Mouse (Mus musculus): Measurements from ENCODE around the gene Ccer2. TPM values are rescaled to one million over a fixed set of nuclear protein-coding genes. Genes with fewer than 3 reads are reported as not detected.

The Ccer2 gene
- total RNA-seq (2014; rRNA removed; ENCODE audit: low replicate concordance) = not detected in 2 replicates
- polyA plus RNA-seq (2015; fragmentation: Nextera tagmentation; extraction: Ambion mirVana) = not detected in 2 replicates

- H3K4me1 ChIP-seq (ENCODE audit: control insufficient read depth, insufficient read depth) = no peaks in the 10 kb centered on the region
- H3K27ac ChIP-seq (ENCODE audit: low read depth) = no peak within 1 kb of the TSS
- H3K36me3 ChIP-seq (replicated peaks; ENCODE audit: control insufficient read depth, insufficient read depth, low read length) = peaks cover 30% of the 10 kb centered on the region
- H3K4me3 ChIP-seq (ENCODE audit: low read depth, low read length) = no peak within 1 kb of the TSS
- no peaks in the 10 kb centered on the region for H3K9me3 ChIP-seq (replicated peaks; ENCODE audit: control insufficient read depth, low read length)
- DNase-seq (ENCODE audit: low spot score) = no peak
- H3K9ac ChIP-seq (replicated peaks; ENCODE audit: low read depth, low read length) = no peak within 1 kb of the TSS
- TF ChIP-seq EP300 (IDR thresholded peaks at IDR 0.05; ENCODE audit: low read depth) (no peak), CTCF (IDR thresholded peaks at IDR 0.05; ENCODE audit: low read depth) (no peak)
- no peak for ATAC-seq (ENCODE audit: insufficient read depth, low read depth)
- 4% methylated on average over 17 of the region's 17 CpGs for WGBS
- H3K27me3 ChIP-seq (ENCODE audit: control insufficient read depth, insufficient read depth, low read length) = peaks cover 20% of the 10 kb centered on the region
- no peak within 1 kb of the TSS for H3K4me2 ChIP-seq (ENCODE audit: low read depth, low read length)
Measured at GRCm38 (mm10) chr7:28756079-28756478, at the start of gene Ccer2. TSS of gene Ccer2 (plus strand) at chr7:28756174.

GRCm38 (mm10) chr7:28709454-28709853, 46.5 kb upstream of the Ccer2 start:
- H3K4me2 ChIP-seq (ENCODE audit: low read depth, low read length) = no peak overlapping the region
- DNase-seq (ENCODE audit: low spot score) (no peak), ATAC-seq (ENCODE audit: insufficient read depth, low read depth) (no peak)
- no peak overlapping the region for H3K4me3 ChIP-seq (ENCODE audit: low read depth, low read length)
- no peaks in the 10 kb centered on the region for H3K4me1 ChIP-seq (ENCODE audit: control insufficient read depth, insufficient read depth)
- no peaks in the 10 kb centered on the region for H3K36me3 ChIP-seq (replicated peaks; ENCODE audit: control insufficient read depth, insufficient read depth, low read length)
- H3K9ac ChIP-seq (replicated peaks; ENCODE audit: low read depth, low read length) = no peak overlapping the region
- H3K9me3 ChIP-seq (replicated peaks; ENCODE audit: control insufficient read depth, low read length) = no peaks in the 10 kb centered on the region
- H3K27ac ChIP-seq (ENCODE audit: low read depth) = no peak overlapping the region
- H3K27me3 ChIP-seq (ENCODE audit: control insufficient read depth, insufficient read depth, low read length) = no peaks in the 10 kb centered on the region
- no peak for TF ChIP-seq CTCF (IDR thresholded peaks at IDR 0.05; ENCODE audit: low read depth)
- no peak for TF ChIP-seq EP300 (IDR thresholded peaks at IDR 0.05; ENCODE audit: low read depth)

GRCm38 (mm10) chr7:28710962-28711361, 45.0 kb upstream of the Ccer2 start:
- ATAC-seq (ENCODE audit: insufficient read depth, low read depth) = no peak
- TF ChIP-seq EP300 (IDR thresholded peaks at IDR 0.05; ENCODE audit: low read depth) (no peak), CTCF (IDR thresholded peaks at IDR 0.05; ENCODE audit: low read depth) (0 out of 2 replicates have a peak, but pooled peaks have one; percentile 1)
- no peak for DNase-seq (ENCODE audit: low spot score)
- H3K9ac ChIP-seq (replicated peaks; ENCODE audit: low read depth, low read length) = no peak overlapping the region
- 65% methylated on average over 3 of the region's 3 CpGs for WGBS
- no peaks in the 10 kb centered on the region for H3K27me3 ChIP-seq (ENCODE audit: control insufficient read depth, insufficient read depth, low read length)
- H3K36me3 ChIP-seq (replicated peaks; ENCODE audit: control insufficient read depth, insufficient read depth, low read length) = no peaks in the 10 kb centered on the region
- H3K4me1 ChIP-seq (ENCODE audit: control insufficient read depth, insufficient read depth) = no peaks in the 10 kb centered on the region
- H3K4me2 ChIP-seq (ENCODE audit: low read depth, low read length) = no peak overlapping the region
- H3K27ac ChIP-seq (ENCODE audit: low read depth) = no peak overlapping the region
- H3K9me3 ChIP-seq (replicated peaks; ENCODE audit: control insufficient read depth, low read length) = no peaks in the 10 kb centered on the region
- no peak overlapping the region for H3K4me3 ChIP-seq (ENCODE audit: low read depth, low read length)

- Histone ChIP-seq H3K4me1 (ENCODE audit: control insufficient read depth, insufficient read depth) (no peaks in the 10 kb centered on the region), H3K27ac (ENCODE audit: low read depth) (no peak overlapping the region), H3K4me2 (ENCODE audit: low read depth, low read length) (no peak overlapping the region), H3K36me3 (replicated peaks; ENCODE audit: control insufficient read depth, insufficient read depth, low read length) (no peaks in the 10 kb centered on the region), H3K4me3 (ENCODE audit: low read depth, low read length) (no peak overlapping the region), H3K9ac (replicated peaks; ENCODE audit: low read depth, low read length) (no peak overlapping the region), H3K9me3 (replicated peaks; ENCODE audit: control insufficient read depth, low read length) (no peaks in the 10 kb centered on the region), H3K27me3 (ENCODE audit: control insufficient read depth, insufficient read depth, low read length) (no peaks in the 10 kb centered on the region)
- ATAC-seq (ENCODE audit: insufficient read depth, low read depth) (0 out of 2 replicates have a peak, but pooled peaks have one; percentile 54), DNase-seq (ENCODE audit: low spot score) (no peak)
- WGBS = 29% methylated on average over 5 of the region's 5 CpGs
- no peak for TF ChIP-seq CTCF (IDR thresholded peaks at IDR 0.05; ENCODE audit: low read depth)
- no peak for TF ChIP-seq EP300 (IDR thresholded peaks at IDR 0.05; ENCODE audit: low read depth)
Measured at GRCm38 (mm10) chr7:28714667-28715066, 41.3 kb upstream of the Ccer2 start.

GRCm38 (mm10) chr7:28715598-28715997, 40.4 kb upstream of the Ccer2 start:
- H3K9ac ChIP-seq (replicated peaks; ENCODE audit: low read depth, low read length) = no peak overlapping the region
- ATAC-seq (ENCODE audit: insufficient read depth, low read depth) = no peak
- no peaks in the 10 kb centered on the region for H3K36me3 ChIP-seq (replicated peaks; ENCODE audit: control insufficient read depth, insufficient read depth, low read length)
- H3K4me1 ChIP-seq (ENCODE audit: control insufficient read depth, insufficient read depth) = no peaks in the 10 kb centered on the region
- DNase-seq (ENCODE audit: low spot score) = no peak
- TF ChIP-seq EP300 (IDR thresholded peaks at IDR 0.05; ENCODE audit: low read depth) (no peak), CTCF (IDR thresholded peaks at IDR 0.05; ENCODE audit: low read depth) (0 out of 2 replicates have a peak, but pooled peaks have one; percentile 11)
- no peaks in the 10 kb centered on the region for H3K9me3 ChIP-seq (replicated peaks; ENCODE audit: control insufficient read depth, low read length)
- 97% methylated on average over 2 of the region's 2 CpGs for WGBS
- no peak overlapping the region for H3K4me2 ChIP-seq (ENCODE audit: low read depth, low read length)
- H3K4me3 ChIP-seq (ENCODE audit: low read depth, low read length) = no peak overlapping the region
- no peak overlapping the region for H3K27ac ChIP-seq (ENCODE audit: low read depth)
- H3K27me3 ChIP-seq (ENCODE audit: control insufficient read depth, insufficient read depth, low read length) = no peaks in the 10 kb centered on the region

Data from heart, postnatal 0 days (tissue).